In genomic region chr9:41425225-41425624, GRCm38 (mm10) we compare ENCODE assay signal across 10 mouse cellular contexts.
"Had no signal": no experiment of that assay in that cellular context is flagged by ENCODE, and none has a peak within 500 bp of the region (broad histone marks: within the 10 kb centered on the region; RNA-seq: fewer than 3 reads in every experiment).

No protein-coding gene starts in this region.

- H3K9ac ChIP-seq: kidney, embryonic 15.5 days; limb, embryonic 13.5 days; liver, embryonic 14.5 days; neural tube, embryonic 12.5 days had no signal

- DNase-seq: kidney, adult 2 months; kidney, postnatal 14 days; left cerebral cortex, postnatal 4 days; lung, adult 18-20 months; right cerebral cortex, postnatal 14 days; thymus, postnatal 14 days had no signal

- H3K4me2 ChIP-seq: kidney, embryonic 15.5 days; limb, embryonic 13.5 days; neural tube, embryonic 12.5 days had no signal

- H3K4me3 ChIP-seq: kidney, embryonic 15.5 days; limb, embryonic 13.5 days; neural tube, embryonic 12.5 days had no signal

- H3K36me3 ChIP-seq: kidney, embryonic 15.5 days; limb, embryonic 13.5 days had no signal

- H3K27me3 ChIP-seq: kidney, embryonic 15.5 days; limb, embryonic 13.5 days; neural tube, embryonic 12.5 days had no signal

- H3K4me1 ChIP-seq: kidney, embryonic 15.5 days; limb, embryonic 13.5 days had no signal

- H3K9me3 ChIP-seq: kidney, embryonic 15.5 days; limb, embryonic 13.5 days; neural tube, embryonic 12.5 days had no signal

- H3K27ac ChIP-seq: kidney, embryonic 15.5 days; limb, embryonic 13.5 days; liver, embryonic 14.5 days; neural tube, embryonic 12.5 days had no signal
